Mouse (Mus musculus): Measurements from ENCODE around the gene Fer.

The Fer gene

GRCm38 (mm10) chr17:64096811-64097210 is 233.9 kb downstream of the Fer start:
- DNase-seq = no peak

GRCm38 (mm10) chr17:64097788-64098359 is 235.0 kb downstream of the Fer start:
- no peak for DNase-seq

- DNase-seq = no peak
These were observed 236.7 kb downstream of the Fer start for GRCm38 (mm10) chr17:64099395-64100171.

GRCm38 (mm10) chr17:64100172-64100510 is 237.3 kb downstream of the Fer start:
- DNase-seq = no peak

GRCm38 (mm10) chr17:64108773-64109172 is 245.9 kb downstream of the Fer start:
- DNase-seq = no peak

GRCm38 (mm10) chr17:64109871-64110270 is 247.0 kb downstream of the Fer start:
- peak; percentile 52 to 66 for DNase-seq

GRCm38 (mm10) chr17:64113625-64114024 is 250.8 kb downstream of the Fer start:
- no peak for DNase-seq

GRCm38 (mm10) chr17:64116762-64117161 is 253.9 kb downstream of the Fer start:
- no peak for DNase-seq

- DNase-seq = no peak
These were observed 256.9 kb downstream of the Fer start for GRCm38 (mm10) chr17:64119697-64120288.

- no peak for DNase-seq
These were observed 259.7 kb downstream of the Fer start for GRCm38 (mm10) chr17:64122556-64122955.

- DNase-seq = no peak
These were observed 260.9 kb downstream of the Fer start for GRCm38 (mm10) chr17:64123732-64124131.

GRCm38 (mm10) chr17:64126904-64127303 is 264.0 kb downstream of the Fer start:
- DNase-seq = no peak

GRCm38 (mm10) chr17:64129750-64130149 is 266.9 kb downstream of the Fer start:
- peak in 1 of 2 experiments; percentile 21 for DNase-seq

- DNase-seq = peak; percentile 65 to 75
These were observed 267.5 kb downstream of the Fer start for GRCm38 (mm10) chr17:64130356-64130755.

- DNase-seq = no peak
These were observed 269.3 kb downstream of the Fer start for GRCm38 (mm10) chr17:64132183-64132582.

GRCm38 (mm10) chr17:64135941-64136650 is 273.2 kb downstream of the Fer start:
- DNase-seq = no peak

- DNase-seq = no peak
These were observed 275.3 kb downstream of the Fer start for GRCm38 (mm10) chr17:64138036-64138717.

- DNase-seq = no peak
These were observed 276.5 kb downstream of the Fer start for GRCm38 (mm10) chr17:64139231-64139915.

GRCm38 (mm10) chr17:64140063-64140850 is 277.4 kb downstream of the Fer start:
- no peak for DNase-seq

GRCm38 (mm10) chr17:64141856-64142255 is 279.0 kb downstream of the Fer start:
- no peak for DNase-seq

GRCm38 (mm10) chr17:64146409-64146808 is 283.5 kb downstream of the Fer start:
- no peak for DNase-seq

GRCm38 (mm10) chr17:64150717-64151116 is 287.9 kb downstream of the Fer start:
- DNase-seq = no peak

Data from cerebellum, adult 18-20 months (tissue).